Mouse (Mus musculus) G1E (cell line): Measurements from ENCODE around the gene Acap3. TPM values are rescaled to one million over a fixed set of nuclear protein-coding genes. Genes with fewer than 3 reads are reported as not detected.

ENCODE experiments used
- ATAC-seq: 2 replicates; pipeline ENCODE4 v1.8.0; 2016; ENCODE audit warnings: mild to moderate bottlenecking; ENCODE audit not compliant: insufficient number of reproducible peaks, poor library complexity, low FRiP score, severe bottlenecking; ENCODE audit errors: extremely low read depth
- DNase-seq: peaks from one replicate; pipeline ENCODE4 v3.0.0; 2012; ENCODE audit warnings: low spot score
- H3K27me3 ChIP-seq: 2 replicates; pipeline ENCODE4 v1.6.1; 2012; ENCODE audit warnings: mild to moderate bottlenecking, low read length, inconsistent platforms; ENCODE audit not compliant: insufficient read depth
- H3K36me3 ChIP-seq: replicated peaks from 2 replicates; pipeline ENCODE3; 2012; ENCODE audit warnings: mild to moderate bottlenecking, inconsistent platforms
- H3K4me1 ChIP-seq: 2 replicates; pipeline ENCODE4 v1.6.1; 2012; ENCODE audit warnings: low read depth, low read length, inconsistent platforms, mixed read lengths; ENCODE audit not compliant: insufficient read depth
- H3K4me3 ChIP-seq: 2 replicates; pipeline ENCODE4 v1.5.1; 2012; ENCODE audit warnings: low read depth, mild to moderate bottlenecking, inconsistent platforms, low read length, moderate library complexity, mixed read lengths
- H3K9me3 ChIP-seq: replicated peaks from 2 replicates; pipeline ENCODE4 v1.6.1; 2012; ENCODE audit warnings: inconsistent platforms
- CTCF ChIP-seq: IDR thresholded peaks from 2 replicates; pipeline ENCODE4 v1.5.1; 2012; ENCODE audit warnings: low read depth, low read length, inconsistent platforms, mixed read lengths
- GATA1 ChIP-seq: IDR thresholded peaks from 2 replicates; pipeline ENCODE4 v1.6.1; 2012; ENCODE audit warnings: borderline replicate concordance, low read length, inconsistent platforms, mixed read lengths
- GATA2 ChIP-seq: IDR thresholded peaks from 2 replicates; pipeline ENCODE4 v1.6.1; 2012; ENCODE audit warnings: low read depth, low read length, inconsistent platforms, borderline replicate concordance
- POLR2AphosphoS5 ChIP-seq: IDR thresholded peaks from 2 replicates; pipeline ENCODE4 v1.6.1; 2012; ENCODE audit warnings: low read depth, low read length, inconsistent platforms; ENCODE audit not compliant: insufficient replicate concordance
- TAL1 ChIP-seq: conservative IDR thresholded peaks from 2 replicates; pipeline ENCODE4 v1.6.1; 2012; ENCODE audit warnings: low read depth, low read length, inconsistent platforms, mixed read lengths
- polyA plus RNA-seq: library from polyadenylated mRNA; stranded (reverse); fragments of >175 nt; gene quantifications from 2 replicates; pipeline ENCODE4 v1.2.3, GENCODE M21; 2012
- total RNA-seq, 2 experiments: library from RNA; stranded (forward) in 1 of 2; stranded (reverse) in 1 of 2; fragments of 200-1000 nt in 1 of 2; fragments of >200 nt in 1 of 2; fragmentation: Nextera tagmentation in 1 of 2; gene quantifications; 2 replicates each; pipeline ENCODE4 v1.2.3; 2014 to 2017

Gene Acap3
- total and polyA plus RNA-seq, 3 experiments, result 12.4 to 31.0 (median 19.9) TPM

DNA sequence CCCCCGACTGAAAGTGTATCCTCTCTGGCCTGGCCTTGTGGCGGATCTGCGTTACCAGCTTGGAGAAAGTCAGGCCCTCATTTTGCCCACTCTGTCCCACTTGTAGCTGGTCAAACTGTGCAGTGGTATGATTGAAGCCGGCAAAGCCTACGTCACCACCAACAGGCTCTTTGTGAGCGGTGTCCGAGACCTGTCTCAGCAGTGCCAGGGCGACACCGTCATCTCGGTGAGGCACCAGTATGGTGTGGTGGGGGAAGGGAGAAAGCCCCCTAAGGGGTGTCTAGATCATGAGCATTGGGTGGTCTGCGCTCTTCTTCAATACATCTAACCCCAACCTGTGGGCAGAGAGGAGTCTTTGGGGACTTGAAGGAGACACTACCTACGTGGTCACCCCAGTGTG is 4.8 kb downstream of the Acap3 start:
- Histone ChIP-seq H3K4me3 (no peak overlapping the region), H3K27me3 (no peaks in the 10 kb centered on the region), H3K9me3 (no peaks in the 10 kb centered on the region), H3K36me3 (peaks cover 69% of the 10 kb centered on the region), H3K4me1 (peaks cover 34% of the 10 kb centered on the region)
- DNase-seq (no peak), ATAC-seq (no peak)
- TF ChIP-seq GATA1 (no peak), TAL1 (no peak), POLR2AphosphoS5 (no peak), GATA2 (no peak), CTCF (no peak)

DNA sequence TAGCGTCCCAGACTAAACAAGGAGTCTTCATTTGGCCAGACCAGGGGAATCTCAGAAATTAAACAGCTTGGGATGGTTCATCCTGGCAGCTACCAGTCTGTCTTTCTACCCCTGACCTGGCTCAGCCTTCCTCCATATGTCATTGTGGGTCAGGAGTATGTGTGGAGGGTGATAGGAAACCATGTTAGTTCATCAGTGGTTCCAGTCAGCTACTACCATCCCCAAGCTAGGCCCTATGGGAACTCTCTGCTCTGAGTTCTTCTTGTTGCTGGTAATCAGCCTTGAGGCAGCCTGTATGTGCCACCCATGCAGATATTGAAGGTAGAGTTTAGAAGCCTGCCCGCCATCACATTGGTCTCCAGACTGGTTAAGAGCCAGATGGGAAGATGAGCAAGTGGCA is 6.7 kb downstream of the Acap3 start:
- H3K36me3 ChIP-seq, result peaks cover 86% of the 10 kb centered on the region
- no peaks in the 10 kb centered on the region for H3K27me3 ChIP-seq
- H3K9me3 ChIP-seq, result no peaks in the 10 kb centered on the region
- no peak for TF ChIP-seq CTCF
- TF ChIP-seq TAL1, result no peak
- TF ChIP-seq POLR2AphosphoS5, result no peak
- TF ChIP-seq GATA1, result no peak
- no peak for TF ChIP-seq GATA2
- DNase-seq, result no peak
- peaks cover 23% of the 10 kb centered on the region for H3K4me1 ChIP-seq
- H3K4me3 ChIP-seq, result no peak overlapping the region
- no peak for ATAC-seq

DNA sequence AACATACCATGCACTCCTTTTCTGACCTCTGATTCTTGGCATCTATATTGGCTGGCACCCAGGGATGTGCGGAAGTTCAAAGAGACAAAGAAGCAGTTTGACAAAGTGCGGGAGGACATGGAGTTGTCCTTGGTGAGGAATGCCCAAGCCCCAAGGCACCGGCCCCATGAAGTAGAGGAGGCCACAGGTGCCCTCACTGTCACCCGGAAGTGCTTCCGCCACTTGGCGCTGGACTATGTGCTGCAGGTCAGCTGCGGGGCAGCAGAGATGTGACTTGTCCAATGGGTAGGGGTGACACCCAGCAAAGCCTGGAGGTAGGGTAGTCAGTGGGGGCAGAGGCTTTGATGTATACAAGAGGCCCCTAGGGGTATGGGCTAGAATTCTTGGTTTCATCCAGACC is 7.7 kb downstream of the Acap3 start:
- peaks cover 12% of the 10 kb centered on the region for H3K4me1 ChIP-seq
- peaks cover 93% of the 10 kb centered on the region for H3K36me3 ChIP-seq
- no peak overlapping the region for H3K4me3 ChIP-seq
- ATAC-seq, result no peak
- no peaks in the 10 kb centered on the region for H3K27me3 ChIP-seq
- no peak for DNase-seq
- TF ChIP-seq CTCF (no peak), GATA2 (no peak), TAL1 (no peak), POLR2AphosphoS5 (no peak), GATA1 (no peak)
- no peaks in the 10 kb centered on the region for H3K9me3 ChIP-seq

DNA sequence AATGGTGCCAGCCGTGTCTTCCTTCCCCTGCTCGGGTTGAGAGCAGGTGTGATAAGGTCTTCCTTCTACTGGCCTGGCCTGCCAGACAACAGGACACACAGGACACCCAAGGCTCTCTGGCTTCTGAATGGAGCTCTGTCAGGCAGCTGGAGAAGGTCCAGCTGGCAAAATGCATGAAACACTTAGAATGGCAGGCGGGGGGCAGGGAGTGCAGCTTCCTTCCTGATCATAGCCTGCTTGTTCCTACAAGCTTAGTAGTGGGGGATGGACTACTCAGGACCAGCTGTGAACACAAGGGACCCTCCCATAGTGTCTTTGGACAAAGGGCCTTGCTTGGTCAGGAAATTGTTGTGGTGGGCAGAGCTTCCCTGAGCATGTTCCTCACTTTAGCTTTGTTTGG is 9.6 kb downstream of the Acap3 start:
- Histone ChIP-seq H3K4me3 (no peak overlapping the region), H3K27me3 (no peaks in the 10 kb centered on the region), H3K4me1 (0 out of 2 replicates have a peak, but pooled peaks cover 4% of the 10 kb centered on the region), H3K9me3 (no peaks in the 10 kb centered on the region), H3K36me3 (peaks cover 93% of the 10 kb centered on the region)
- no peak for ATAC-seq
- no peak for DNase-seq
- TF ChIP-seq GATA2 (no peak), TAL1 (no peak), CTCF (no peak), GATA1 (no peak), POLR2AphosphoS5 (no peak)

DNA sequence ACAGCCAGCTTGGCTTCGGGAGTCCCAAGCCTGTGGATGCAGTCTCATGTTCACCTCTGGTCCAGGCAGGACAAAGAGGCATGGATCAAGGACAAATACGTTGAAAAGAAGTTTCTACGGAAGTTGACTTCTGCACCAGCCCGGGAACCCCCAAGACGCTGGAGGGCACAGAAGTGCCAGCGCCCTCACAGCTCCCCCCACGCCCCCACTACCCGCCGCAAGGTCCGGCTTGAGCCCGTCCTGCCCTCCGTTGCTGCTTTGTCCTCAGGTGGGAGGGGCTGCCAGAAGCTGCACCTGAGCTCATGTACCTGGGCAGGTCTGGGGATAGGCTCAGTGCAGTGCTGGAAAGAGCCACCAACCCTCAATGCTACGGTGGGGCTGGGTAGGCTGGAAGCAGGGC is 11.6 kb downstream of the Acap3 start:
- H3K36me3 ChIP-seq, result peaks cover 99% of the 10 kb centered on the region
- ATAC-seq, result no peak
- TF ChIP-seq POLR2AphosphoS5, result no peak
- no peak for TF ChIP-seq CTCF
- no peak for TF ChIP-seq TAL1
- no peak for TF ChIP-seq GATA2
- TF ChIP-seq GATA1, result no peak
- 0 out of 2 replicates have a peak, but pooled peaks cover 4% of the 10 kb centered on the region for H3K4me1 ChIP-seq
- no peaks in the 10 kb centered on the region for H3K9me3 ChIP-seq
- DNase-seq, result no peak
- H3K27me3 ChIP-seq, result no peaks in the 10 kb centered on the region
- H3K4me3 ChIP-seq, result no peak overlapping the region

DNA sequence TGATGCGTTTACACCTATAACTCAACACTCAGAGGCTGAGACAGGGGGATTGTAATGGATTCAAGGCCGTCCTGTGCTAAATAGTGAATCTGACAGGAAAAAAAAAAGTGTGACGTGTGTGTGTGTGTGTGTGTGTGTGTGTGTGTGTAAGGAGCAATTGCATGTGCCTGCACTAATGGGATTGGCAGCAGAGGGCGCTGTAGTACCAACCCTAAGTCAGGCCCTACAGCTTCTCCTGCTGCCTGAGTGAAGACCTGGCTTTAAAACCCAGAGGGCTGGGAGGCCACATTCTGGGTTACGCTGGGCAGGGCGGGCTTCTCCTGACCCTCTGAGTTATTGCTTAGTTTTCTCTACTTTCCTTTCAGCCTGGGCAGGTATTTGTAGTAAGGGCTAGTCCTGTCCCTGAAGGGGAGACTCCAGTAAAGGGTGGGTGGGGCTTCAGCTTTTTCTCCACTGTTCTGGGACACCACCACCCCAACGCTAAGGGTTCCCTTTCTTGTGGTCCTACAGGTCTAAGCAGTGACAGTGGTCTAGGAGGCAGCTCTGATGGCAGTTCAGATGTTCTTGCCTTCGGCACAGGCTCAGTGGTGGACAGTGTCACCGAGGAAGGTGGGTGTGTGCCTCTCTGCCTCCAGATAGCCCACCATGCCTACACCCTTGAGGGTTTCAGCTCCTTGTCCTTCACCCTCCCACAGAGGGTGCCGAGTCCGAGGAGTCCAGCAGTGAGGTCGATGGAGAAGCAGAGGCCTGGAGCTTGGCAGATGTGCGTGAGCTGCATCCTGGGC is 12.9 kb downstream of the Acap3 start:
- TF ChIP-seq POLR2AphosphoS5, result no peak
- peak; percentile 17; the same call in 1 of the 2 replicates for TF ChIP-seq CTCF
- peaks cover 92% of the 10 kb centered on the region for H3K36me3 ChIP-seq
- ATAC-seq (peak; percentile 38; the same call in 1 of the 2 replicates), DNase-seq (no peak)
- H3K27me3 ChIP-seq, result peaks cover 4% of the 10 kb centered on the region; the same call in 1 of the 2 replicates
- H3K4me1 ChIP-seq, result 0 out of 2 replicates have a peak, but pooled peaks cover 4% of the 10 kb centered on the region
- H3K4me3 ChIP-seq, result no peak overlapping the region
- no peaks in the 10 kb centered on the region for H3K9me3 ChIP-seq

DNA sequence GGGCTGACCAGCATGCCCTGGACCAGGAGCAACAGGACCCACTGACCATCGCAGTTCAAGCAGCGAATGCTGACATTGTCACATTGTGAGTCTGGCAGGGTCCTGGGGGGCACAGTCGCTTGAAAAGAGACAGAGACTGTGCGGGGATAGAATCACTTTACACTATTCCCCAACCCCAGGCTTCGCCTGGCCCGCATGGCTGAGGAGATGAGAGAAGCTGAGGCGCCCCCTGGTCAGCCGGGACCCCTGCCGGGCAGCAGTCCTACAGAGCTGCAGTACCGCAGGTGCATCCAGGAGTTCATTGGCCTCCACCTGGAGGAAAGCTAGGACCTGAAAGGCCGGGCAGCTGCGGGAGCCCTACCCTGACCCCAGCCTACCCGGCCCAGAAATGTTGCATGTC is 14.0 kb downstream of the Acap3 start:
- H3K4me1 ChIP-seq, result 0 out of 2 replicates have a peak, but pooled peaks cover 4% of the 10 kb centered on the region
- no peak overlapping the region for H3K4me3 ChIP-seq
- ATAC-seq (no peak), DNase-seq (no peak)
- no peaks in the 10 kb centered on the region for H3K9me3 ChIP-seq
- peaks cover 8% of the 10 kb centered on the region for H3K27me3 ChIP-seq
- peaks cover 81% of the 10 kb centered on the region for H3K36me3 ChIP-seq
- TF ChIP-seq POLR2AphosphoS5 (no peak), GATA1 (no peak), CTCF (no peak), TAL1 (no peak), GATA2 (no peak)
